Mouse (Mus musculus) intestine, postnatal 0 days (tissue): ENCODE results near the gene Cntln. TPM values are rescaled to one million over a fixed set of nuclear protein-coding genes. Genes with fewer than 3 reads are reported as not detected.

Experiments
- ATAC-seq: fragments of 200-750 bp; cut with Nextera tagmentation; 2 replicates; pipeline ENCODE4 v1.8.0; 2017; ENCODE audit warnings: mild to moderate bottlenecking, moderate TSS enrichment, moderate library complexity
- H3K27ac ChIP-seq: fragments of 300-500 bp; sonication (generic); 2 replicates; pipeline ENCODE4 v1.5.1; 2014; ENCODE audit warnings: mild to moderate bottlenecking, low read depth, low read length, moderate library complexity
- H3K27me3 ChIP-seq: fragments of 300-500 bp; sonication (generic); replicated peaks from 2 replicates; pipeline ENCODE4 v1.6.1; 2014; ENCODE audit warnings: low read length, mixed read lengths; ENCODE audit not compliant: control insufficient read depth, insufficient read depth
- H3K36me3 ChIP-seq: fragments of 300-500 bp; sonication (generic); 2 replicates; pipeline ENCODE4 v1.6.1; 2014; ENCODE audit warnings: mild to moderate bottlenecking, moderate library complexity; ENCODE audit not compliant: control insufficient read depth, insufficient read depth
- H3K4me1 ChIP-seq: fragments of 300-500 bp; sonication (generic); replicated peaks from 2 replicates; pipeline ENCODE4 v1.6.1; 2014; ENCODE audit warnings: antibody characterized with exemption, low read length, mixed read lengths; ENCODE audit not compliant: control insufficient read depth, insufficient read depth
- H3K4me2 ChIP-seq: fragments of 300-500 bp; sonication (generic); replicated peaks from 2 replicates; pipeline ENCODE4 v1.6.1; 2014; ENCODE audit warnings: low read depth, mild to moderate bottlenecking, moderate library complexity
- H3K4me3 ChIP-seq: fragments of 300-500 bp; sonication (generic); 2 replicates; pipeline ENCODE4 v1.5.1; 2014; ENCODE audit warnings: low read depth, low read length
- H3K9ac ChIP-seq: fragments of 300-500 bp; sonication (generic); 2 replicates; pipeline ENCODE4 v1.6.1; 2014; ENCODE audit warnings: mild to moderate bottlenecking, low read depth, low read length
- H3K9me3 ChIP-seq: fragments of 300-500 bp; sonication (generic); 2 replicates; pipeline ENCODE4 v1.6.1; 2016; ENCODE audit warnings: mixed run types; ENCODE audit not compliant: control insufficient read depth
- CTCF ChIP-seq: sonication (generic); IDR thresholded peaks from 2 replicates; pipeline ENCODE4 v1.5.1; 2016; ENCODE audit warnings: low read depth, mild to moderate bottlenecking, control low read depth, antibody characterized with exemption, moderate library complexity
- WGBS: fragments of 180-500 bp; shearing (Covaris S2); extraction: QIAGEN DNeasy Blood & Tissue Kit; methylation state at CpG from one replicate; pipeline ENCODE4 v1.1.7; 2014; 5-methylcytosine and 5-hydroxymethylcytosine counted together
- polyA plus RNA-seq: library from polyadenylated mRNA; unstranded; fragments of >200 nt; fragmentation: Nextera tagmentation; extraction: Ambion mirVana; gene quantifications from 2 replicates; pipeline ENCODE4 v1.2.1, GENCODE M21; 2015

The Cntln gene
- polyA plus RNA-seq, 1 experiment from 2014 or later: 4.0 TPM

DNA sequence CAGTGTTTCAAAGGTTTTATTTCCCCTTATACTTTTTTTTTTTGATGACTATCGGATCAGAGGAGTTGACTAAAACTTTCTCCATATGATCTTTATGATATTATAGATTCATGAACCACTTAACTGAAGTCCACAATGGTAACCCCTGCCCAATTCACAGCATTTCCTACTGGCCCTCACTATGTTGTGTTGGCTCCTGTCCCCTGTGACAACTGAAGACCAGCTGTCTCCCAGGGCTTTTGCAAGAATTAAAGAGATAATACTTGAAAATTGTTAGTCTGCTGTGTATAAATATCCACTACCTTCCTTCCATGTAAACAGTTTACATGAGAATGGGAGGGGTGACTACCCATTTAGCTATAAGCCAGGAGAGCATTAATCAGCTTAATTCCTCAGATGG is 270.3 kb downstream of the Cntln start:
- TF ChIP-seq CTCF: no peak
- WGBS: 86% methylated on average over 1 of the region's 1 CpGs
- no peak overlapping the region for H3K27ac ChIP-seq
- no peak overlapping the region for H3K4me2 ChIP-seq
- no peaks in the 10 kb centered on the region for H3K36me3 ChIP-seq
- H3K9ac ChIP-seq: no peak overlapping the region
- H3K9me3 ChIP-seq: no peaks in the 10 kb centered on the region
- no peaks in the 10 kb centered on the region for H3K27me3 ChIP-seq
- no peaks in the 10 kb centered on the region for H3K4me1 ChIP-seq
- H3K4me3 ChIP-seq: no peak overlapping the region
- no peak for ATAC-seq

DNA sequence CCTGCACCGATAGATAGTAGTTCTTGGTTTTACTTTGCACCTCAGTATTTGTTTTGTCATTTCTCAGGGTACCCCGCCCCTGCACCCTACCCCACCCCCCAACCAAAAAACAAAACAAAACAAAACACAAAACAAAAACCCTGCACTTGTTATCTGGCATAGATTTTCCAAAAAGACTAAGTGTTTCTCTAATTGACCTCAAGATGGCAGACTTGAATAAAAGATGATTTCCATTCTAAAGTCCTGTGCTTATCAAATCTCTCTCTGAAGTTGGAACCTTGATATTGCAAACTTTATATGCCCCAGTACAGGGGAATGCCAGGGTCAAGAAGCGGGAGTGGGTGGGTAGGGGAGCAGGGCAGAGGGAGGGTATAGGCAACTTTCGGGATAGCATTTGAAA is 277.0 kb downstream of the Cntln start:
- no peaks in the 10 kb centered on the region for H3K9me3 ChIP-seq
- peak; percentile 57 for TF ChIP-seq CTCF
- no peak overlapping the region for H3K9ac ChIP-seq
- H3K36me3 ChIP-seq: no peaks in the 10 kb centered on the region
- ATAC-seq: no peak
- H3K4me1 ChIP-seq: no peaks in the 10 kb centered on the region
- no peak overlapping the region for H3K4me2 ChIP-seq
- no peaks in the 10 kb centered on the region for H3K27me3 ChIP-seq
- no peak overlapping the region for H3K27ac ChIP-seq
- 45% methylated on average over 4 of the region's 4 CpGs for WGBS
- no peak overlapping the region for H3K4me3 ChIP-seq

DNA sequence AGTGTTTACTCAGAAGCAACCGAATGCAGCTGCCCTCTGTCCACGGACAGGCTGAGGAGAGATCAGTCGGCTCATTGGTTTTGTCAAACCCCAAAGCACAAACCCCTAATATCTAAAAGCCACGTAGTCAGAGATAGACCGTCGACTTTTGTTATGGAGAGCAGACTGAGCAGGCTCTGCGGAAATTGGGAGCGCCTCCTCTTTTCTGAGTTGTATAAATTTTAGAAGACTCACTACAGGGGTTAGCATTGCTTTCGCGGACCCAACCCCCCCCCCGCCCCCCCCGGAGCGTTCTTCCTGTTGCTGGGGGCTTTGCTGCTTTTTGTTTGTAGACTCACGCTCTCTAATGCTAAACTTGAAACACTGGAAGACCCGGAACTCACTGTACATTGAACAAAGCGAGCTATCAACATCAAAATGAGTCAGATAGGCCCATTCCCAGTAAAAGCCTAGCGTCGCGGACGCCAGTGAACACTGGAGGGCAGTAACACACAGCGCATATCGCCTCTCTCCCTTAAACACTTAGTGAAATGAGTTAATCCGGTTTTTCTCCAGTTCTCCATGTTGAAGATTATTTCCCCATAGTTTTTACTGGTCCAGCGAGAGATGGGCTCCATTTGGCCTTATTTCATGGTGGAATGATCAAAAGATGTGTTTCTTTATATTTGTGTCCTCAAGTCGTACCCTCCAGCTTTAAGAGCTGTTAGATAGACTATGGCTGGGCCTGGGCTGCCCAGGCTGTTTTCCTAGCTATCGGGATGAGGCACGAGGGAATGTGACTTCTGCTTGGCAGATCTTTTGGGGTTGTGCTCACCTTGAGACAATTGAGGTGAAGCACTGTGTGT is 278.6 kb downstream of the Cntln start:
- no peak overlapping the region for H3K4me2 ChIP-seq
- no peaks in the 10 kb centered on the region for H3K27me3 ChIP-seq
- H3K4me1 ChIP-seq: no peaks in the 10 kb centered on the region
- H3K9ac ChIP-seq: no peak overlapping the region
- no peak overlapping the region for H3K4me3 ChIP-seq
- peak; percentile 93 for TF ChIP-seq CTCF
- H3K36me3 ChIP-seq: no peaks in the 10 kb centered on the region
- no peaks in the 10 kb centered on the region for H3K9me3 ChIP-seq
- 0 out of 2 replicates have a peak, but pooled peaks have one; percentile 53 for ATAC-seq
- WGBS: 28% methylated on average over 27 of the region's 27 CpGs
- no peak overlapping the region for H3K27ac ChIP-seq

DNA sequence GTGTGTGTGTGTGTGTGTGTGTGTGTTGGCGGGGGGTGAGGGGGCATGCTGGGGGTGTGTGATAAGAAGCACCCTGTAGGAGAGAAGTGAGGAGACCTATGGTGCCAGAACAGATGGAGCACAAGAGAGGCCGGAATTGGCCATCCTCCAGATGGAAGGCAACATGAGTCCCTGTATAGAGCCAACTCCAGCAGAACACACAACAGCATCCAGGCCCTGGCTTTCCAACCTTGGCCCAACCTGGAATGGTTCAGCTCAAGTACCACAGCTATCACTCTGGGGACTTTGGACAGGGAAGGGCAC is 279.2 kb downstream of the Cntln start:
- ATAC-seq: 0 out of 2 replicates have a peak, but pooled peaks have one; percentile 28
- no peaks in the 10 kb centered on the region for H3K36me3 ChIP-seq
- TF ChIP-seq CTCF: no peak
- no peak overlapping the region for H3K4me3 ChIP-seq
- WGBS: 91% methylated on average over 2 of the region's 2 CpGs
- no peak overlapping the region for H3K27ac ChIP-seq
- H3K4me1 ChIP-seq: no peaks in the 10 kb centered on the region
- no peaks in the 10 kb centered on the region for H3K9me3 ChIP-seq
- no peak overlapping the region for H3K9ac ChIP-seq
- no peaks in the 10 kb centered on the region for H3K27me3 ChIP-seq
- H3K4me2 ChIP-seq: no peak overlapping the region

DNA sequence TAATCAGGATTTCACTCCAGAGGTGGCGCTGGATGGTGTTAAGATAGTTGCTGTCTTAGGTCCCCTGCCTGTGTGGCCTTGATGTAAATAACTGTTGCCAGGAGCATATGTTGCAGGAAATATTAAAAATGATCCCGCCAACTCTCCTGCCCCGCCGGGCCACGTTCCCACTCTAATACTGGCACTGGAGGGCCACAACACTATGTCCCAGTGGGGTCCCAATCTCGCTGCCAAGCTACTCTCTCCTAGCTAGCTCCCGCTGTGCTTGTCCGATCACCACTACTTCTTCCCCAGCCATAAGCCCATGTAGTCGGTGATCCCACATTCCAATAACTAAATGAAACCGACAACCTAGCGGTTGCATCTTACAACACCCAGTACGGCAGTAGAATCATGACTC is 283.9 kb downstream of the Cntln start:
- Histone ChIP-seq H3K36me3 (no peaks in the 10 kb centered on the region), H3K9me3 (no peaks in the 10 kb centered on the region), H3K4me2 (no peak overlapping the region), H3K27ac (no peak overlapping the region), H3K9ac (no peak overlapping the region), H3K27me3 (no peaks in the 10 kb centered on the region), H3K4me3 (no peak overlapping the region), H3K4me1 (no peaks in the 10 kb centered on the region)
- no peak for TF ChIP-seq CTCF
- WGBS: 93% methylated on average over 12 of the region's 12 CpGs
- no peak for ATAC-seq

DNA sequence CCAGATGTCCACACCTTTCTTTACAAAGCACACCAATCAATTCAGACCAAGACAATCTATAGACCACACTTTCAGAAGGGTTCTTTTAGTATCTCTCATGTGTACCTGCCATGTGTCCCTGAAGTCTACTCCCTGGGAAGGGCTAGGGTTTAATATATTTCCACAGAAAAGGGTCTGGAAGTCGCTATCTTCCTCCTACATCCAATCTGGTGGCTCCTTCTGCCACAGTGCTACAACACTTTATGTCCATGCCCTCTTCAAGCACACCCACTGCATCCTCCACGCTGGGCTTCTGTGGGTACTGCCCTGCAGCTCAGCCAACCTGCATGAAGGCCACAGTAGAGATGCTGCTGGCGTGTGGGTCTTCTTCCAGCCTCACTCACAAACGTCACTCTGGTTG is 291.4 kb downstream of the Cntln start:
- H3K27me3 ChIP-seq: no peaks in the 10 kb centered on the region
- H3K9ac ChIP-seq: no peak overlapping the region
- H3K4me1 ChIP-seq: no peaks in the 10 kb centered on the region
- ATAC-seq: no peak
- H3K4me3 ChIP-seq: no peak overlapping the region
- no peak overlapping the region for H3K4me2 ChIP-seq
- no peak overlapping the region for H3K27ac ChIP-seq
- no peak for TF ChIP-seq CTCF
- WGBS: 97% methylated on average over 4 of the region's 4 CpGs
- no peaks in the 10 kb centered on the region for H3K9me3 ChIP-seq
- H3K36me3 ChIP-seq: no peaks in the 10 kb centered on the region
